Mouse (Mus musculus) urinary bladder, postnatal 25 days (tissue): ENCODE measurements around the gene Pnpla2.

ENCODE experiments used
- DNase-seq: peaks from one replicate; pipeline ENCODE4 v3.0.0; 2022; ENCODE audit warnings: low spot score

Gene Pnpla2

DNA sequence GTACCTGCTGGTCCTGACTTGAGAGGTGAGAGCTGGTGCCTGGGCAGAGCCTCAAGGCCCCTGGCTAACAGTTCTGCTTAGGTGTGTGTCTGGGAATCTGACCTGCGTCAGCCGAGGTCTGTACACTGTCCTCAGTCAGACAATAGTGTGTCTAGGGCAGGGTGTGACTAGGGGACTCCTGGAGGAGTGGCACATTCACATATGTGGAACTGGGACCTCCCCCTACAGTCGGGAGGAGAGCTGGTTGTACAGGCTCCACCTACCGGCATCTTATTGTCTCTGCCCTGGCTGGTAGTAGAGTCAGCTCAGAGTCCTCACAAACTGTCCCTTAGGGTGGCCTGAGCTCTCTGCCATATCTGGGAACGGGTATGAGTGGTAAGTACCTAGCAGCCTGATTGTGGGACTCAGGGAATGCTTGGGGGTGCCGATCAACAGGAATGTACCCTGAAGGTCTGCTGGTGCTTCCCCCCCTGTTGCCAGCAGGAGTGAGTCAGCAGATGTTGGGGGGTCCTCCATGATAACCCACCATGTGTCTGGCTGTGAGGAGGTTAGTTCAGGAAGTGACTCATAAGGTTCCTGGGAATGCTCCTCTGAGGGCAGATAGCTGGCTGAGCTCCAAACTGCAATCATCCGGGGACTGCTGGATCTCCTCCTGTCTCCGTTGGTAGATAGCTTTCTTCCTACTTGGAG, 13.7 kb downstream of the Pnpla2 start:
- peak; percentile 56 for DNase-seq

DNA sequence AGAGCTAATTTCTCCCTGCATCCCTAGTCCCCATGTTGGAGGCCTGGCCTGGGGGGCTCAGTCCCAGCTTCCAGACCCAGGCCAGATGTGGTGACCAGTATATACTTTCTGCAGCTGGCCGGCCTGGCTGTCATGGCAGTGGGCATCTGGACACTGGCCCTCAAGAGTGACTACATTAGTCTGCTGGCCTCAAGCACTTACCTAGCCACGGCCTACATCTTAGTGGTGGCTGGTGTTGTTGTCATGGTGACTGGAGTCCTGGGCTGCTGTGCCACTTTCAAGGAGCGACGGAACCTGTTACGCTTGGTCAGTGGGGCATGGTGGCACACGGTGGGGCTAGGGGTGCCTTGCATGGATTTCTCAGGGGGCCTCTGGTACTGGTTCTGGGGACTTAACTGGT, 14.4 kb downstream of the Pnpla2 start:
- no peak for DNase-seq

DNA sequence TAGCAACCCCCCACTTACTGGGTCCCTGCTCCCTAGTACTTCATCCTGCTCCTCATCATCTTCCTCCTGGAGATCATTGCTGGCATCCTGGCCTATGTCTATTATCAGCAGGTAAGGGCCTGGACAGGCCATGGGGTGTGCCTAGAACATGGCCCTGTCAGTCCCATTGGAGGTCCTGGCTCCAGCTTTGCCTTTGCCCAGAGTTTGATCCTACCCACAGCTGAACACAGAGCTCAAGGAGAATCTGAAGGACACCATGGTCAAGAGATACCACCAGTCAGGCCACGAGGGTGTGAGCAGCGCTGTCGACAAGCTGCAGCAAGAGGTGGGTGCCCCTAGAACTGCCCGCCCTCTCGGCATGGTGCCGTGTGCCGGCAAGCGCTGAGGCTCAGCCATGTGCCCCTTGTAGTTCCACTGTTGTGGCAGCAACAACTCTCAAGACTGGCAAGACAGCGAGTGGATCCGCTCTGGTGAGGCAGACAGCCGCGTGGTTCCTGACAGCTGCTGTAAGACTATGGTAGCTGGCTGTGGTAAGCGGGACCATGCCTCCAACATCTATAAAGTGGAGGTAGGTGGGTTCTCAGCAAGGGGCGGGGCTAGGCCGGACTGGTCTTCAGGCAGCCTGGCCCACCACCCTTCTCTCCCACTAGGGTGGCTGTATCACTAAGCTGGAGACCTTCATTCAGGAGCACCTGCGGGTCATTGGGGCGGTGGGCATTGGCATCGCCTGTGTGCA, 15.1 kb downstream of the Pnpla2 start:
- DNase-seq, result no peak

DNA sequence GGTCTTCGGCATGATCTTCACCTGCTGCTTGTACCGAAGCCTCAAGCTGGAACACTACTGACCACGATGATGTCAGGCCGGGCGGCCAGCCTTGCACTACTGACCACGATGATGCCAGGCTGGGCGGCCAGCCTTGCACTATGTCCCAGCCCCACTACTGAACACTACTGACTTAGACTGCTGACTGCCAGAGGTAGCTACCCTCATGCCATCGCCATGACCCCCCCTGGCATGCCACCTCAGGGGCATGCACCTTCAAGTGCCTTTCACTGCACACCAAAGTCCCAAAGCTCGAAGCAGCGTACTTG, 15.6 kb downstream of the Pnpla2 start:
- no peak for DNase-seq

- DNase-seq, result no peak
Observed at GRCm38 (mm10) chr7:141471236-141471635, 16.2 kb downstream of the Pnpla2 start.

DNA sequence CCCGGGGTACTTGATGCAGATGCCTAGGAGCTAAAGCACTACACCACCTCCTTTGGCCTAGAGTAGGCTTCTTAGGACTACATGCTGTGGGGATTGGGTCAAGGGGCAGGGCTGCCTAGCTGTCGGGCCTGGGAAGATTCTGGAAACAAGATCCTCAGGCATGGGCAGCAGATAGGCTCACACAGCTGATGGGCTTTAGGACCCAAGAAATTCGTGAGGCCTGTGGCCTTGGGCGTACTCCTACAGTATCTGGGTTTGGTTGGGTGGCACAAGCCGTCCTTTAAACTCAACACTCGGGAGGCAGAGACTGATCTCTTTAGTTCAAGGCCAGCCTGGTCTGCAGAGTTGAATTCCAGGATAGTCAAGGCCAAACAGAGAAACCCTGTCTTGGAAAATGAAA, 17.2 kb downstream of the Pnpla2 start:
- no peak for DNase-seq

GRCm38 (mm10) chr7:141472763-141473162, 17.8 kb downstream of the Pnpla2 start:
- DNase-seq, result no peak

- DNase-seq, result no peak
Observed at GRCm38 (mm10) chr7:141474160-141474559, 19.2 kb downstream of the Pnpla2 start.

DNA sequence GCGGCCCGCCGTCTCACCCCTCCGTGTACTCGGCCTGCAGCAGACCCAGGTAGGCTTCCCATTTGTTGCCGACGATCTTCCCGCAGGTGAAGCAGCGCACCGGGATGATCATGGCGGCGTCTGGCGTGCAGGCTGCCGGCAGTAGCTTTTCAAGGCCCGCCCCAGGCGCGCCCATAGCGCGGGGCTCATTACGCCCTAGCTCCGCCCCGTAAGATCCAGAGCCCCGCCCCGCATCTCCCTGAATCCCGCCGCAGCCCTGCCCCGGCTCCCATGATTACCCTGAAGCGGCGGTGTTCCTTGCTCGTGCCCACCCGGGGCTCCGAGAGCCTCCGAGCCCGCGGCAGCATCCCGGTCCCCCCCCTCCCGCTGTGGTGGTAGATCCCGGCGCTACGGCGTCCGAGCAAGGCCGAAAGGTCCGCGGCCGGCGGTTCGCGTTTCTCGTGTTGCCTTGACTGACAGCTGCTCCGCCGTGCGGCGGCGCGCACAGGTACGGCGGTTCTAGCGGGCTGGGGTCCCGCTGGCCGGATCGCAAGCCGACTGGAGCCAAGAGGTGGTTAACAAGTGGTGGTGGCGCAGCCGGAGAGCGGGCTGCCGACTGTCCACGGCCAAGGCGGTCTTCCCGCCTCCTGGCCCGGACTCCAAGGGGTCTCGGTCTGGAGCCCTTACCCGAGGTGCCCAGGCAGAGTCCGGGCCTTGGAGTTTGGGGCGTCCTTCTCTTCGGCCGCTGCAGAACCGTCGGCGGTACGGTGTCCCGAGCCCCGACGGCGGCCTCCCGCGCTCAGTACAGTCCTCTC, 20.2 kb downstream of the Pnpla2 start, which contains the start of the genes Polr2l and Tspan4:
Gene Polr2l (minus strand): TSS at position 122 of the 794 bp plus-strand sequence.
Gene Tspan4 (plus strand): TSS at position 230 of the 794 bp plus-strand sequence.
- peak; percentile 82 for DNase-seq

GRCm38 (mm10) chr7:141475805-141476158, 20.8 kb downstream of the Pnpla2 start:
- no peak for DNase-seq

DNA sequence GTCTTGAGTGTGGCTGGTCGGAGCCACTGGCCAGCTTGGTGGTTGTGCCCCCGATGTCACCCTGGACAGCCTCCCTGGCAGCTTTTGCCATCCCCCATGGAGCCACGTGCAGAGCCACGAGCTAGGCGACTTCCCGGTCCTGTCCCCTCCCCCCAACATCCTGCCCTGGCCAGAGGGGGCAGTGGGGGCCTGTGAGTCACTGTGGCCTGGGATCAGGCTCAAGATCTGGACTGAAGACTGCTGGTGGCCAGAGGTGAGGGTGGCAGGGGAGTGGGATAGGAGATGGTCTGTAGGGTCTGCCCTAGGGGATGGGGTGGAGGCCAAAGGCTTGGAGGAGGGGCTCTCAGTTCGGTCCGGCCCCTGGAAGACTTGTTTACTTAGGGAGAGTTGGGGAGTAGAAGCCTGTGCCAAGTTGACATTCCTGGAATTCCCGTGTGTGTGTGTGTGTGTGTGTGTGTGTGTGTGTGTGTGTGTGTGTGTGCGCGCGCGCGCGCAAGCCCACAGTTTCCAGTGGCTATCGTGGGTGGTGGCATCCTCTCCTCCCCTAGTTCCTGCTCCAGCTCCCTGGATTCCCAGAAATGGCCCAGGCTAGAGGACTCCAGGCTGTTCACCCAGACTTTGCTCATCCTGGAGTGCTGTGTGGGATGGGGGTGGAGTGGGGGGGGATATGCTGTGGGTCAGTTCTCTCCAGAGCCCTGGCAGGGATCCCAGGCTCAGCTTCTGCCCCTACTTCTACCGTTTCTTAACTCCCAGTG, 21.4 kb downstream of the Pnpla2 start:
- DNase-seq, result peak; percentile 83

DNA sequence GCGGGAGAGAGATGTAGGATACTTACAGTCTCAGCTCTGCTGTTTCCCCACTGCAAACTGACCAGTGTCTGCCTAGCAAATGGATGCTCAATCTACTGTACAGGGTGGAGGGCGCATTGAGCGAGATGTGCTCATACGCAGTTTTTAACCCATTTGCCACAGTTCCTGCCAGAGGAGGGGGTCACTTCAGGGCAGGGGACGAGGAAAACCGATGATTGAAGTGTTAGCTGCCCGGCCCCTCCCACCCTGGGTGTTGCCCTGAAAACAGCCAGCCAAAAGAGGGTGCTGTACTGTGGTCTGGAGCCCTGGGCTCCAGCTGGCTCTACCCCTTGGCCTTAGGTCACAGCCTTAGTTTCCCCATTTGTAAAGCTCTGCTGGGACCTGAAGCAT, 22.0 kb downstream of the Pnpla2 start:
- DNase-seq, result peak; percentile 23

DNA sequence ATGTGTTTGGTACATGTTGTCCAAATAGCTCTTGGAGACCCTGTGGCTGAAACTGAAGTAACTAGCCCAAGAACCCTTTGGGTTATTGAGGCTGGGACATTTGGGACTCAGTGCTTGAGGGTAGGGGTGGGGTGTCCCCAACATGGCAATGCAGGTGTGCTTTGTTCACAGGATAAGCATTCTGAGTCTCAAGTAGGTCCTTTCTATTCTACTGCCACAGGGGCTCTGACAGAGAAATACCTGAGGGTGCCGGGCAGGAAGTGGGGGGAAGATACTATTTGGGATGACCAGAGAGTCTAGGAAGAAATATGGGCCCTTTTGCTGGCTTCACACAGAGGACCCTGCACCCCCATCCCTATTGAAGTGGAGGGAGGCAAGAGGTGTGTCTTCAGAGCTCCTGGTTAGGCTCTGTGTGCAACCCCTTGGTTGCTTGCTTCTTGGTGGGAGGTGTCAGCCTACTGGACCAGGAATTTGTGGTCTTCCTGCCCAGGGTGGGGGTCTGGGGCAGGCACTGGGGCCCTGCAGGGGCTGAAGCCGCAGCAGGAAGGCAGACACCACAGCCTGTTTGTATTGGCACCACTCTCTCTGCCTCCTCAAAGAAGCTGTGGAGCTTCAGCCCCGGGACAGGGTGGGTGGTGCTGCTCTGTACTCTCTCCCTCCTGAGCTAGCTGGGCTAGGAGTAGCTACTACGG, 22.7 kb downstream of the Pnpla2 start:
- no peak for DNase-seq

- no peak for DNase-seq
Observed at GRCm38 (mm10) chr7:141478270-141478748, 23.3 kb downstream of the Pnpla2 start.

GRCm38 (mm10) chr7:141480842-141481497, 26.0 kb downstream of the Pnpla2 start:
- peak; percentile 55 for DNase-seq

GRCm38 (mm10) chr7:141481498-141482401, 26.8 kb downstream of the Pnpla2 start:
- DNase-seq, result peak; percentile 25

GRCm38 (mm10) chr7:141482531-141483024, 27.6 kb downstream of the Pnpla2 start:
- no peak for DNase-seq

DNA sequence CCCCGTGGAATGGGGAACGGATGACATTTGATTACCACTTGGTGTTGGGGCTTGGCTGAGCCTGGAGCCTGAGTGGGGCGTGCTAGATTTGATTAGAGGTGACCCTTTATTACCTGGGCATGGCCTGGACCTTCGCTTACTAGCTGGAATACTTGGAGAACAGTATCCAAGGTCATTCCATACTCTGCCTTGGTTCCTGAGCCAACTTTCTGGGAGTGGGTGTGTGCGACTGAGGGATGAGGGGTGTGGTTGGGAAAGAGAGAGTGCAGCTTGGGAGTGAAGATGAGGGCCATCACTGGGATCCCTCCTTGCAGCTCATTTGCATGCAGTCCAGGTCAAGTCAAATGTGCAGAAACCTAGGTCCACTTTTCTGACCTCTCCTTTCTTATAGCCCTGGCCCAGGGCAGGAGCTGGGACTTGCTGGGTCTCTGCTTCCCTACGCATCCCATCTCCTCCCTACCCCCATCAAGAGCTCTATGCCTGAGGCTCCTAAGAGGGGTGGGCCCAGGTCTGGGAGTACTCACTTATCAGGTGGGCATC, 28.2 kb downstream of the Pnpla2 start:
- DNase-seq, result no peak
